Mouse (Mus musculus) embryo, embryonic 11 days (tissue): ENCODE data around the gene Gpr152.
"Not testable (repeated sequence)": the region's sequence is repeated elsewhere in the genome, so short reads cannot be mapped to it uniquely, and the experiment has no call there.

Source experiments
- DNase-seq: peaks from one replicate; pipeline ENCODE4 v3.0.0-alpha.2; 2015

The Gpr152 gene

DNA sequence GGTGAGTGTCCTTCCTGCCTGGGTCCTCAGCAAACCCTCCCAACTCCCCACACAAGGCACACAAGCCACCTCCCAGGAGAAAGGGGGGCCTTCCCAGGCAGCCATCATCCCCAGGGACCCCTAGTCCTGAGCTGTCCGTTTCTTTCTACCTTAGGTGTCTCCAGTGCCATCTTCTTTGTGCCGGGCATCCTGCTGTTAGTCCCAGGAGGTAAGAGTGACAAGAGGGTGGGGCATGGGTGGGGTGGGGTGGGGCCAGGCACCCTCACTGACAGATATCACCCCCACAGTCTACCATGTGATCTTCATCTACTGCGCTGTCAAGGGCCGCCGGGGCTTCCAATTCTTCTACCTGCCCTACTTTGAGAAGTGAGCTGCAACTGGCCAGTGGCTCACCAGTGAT lies 8.5 kb upstream of the Gpr152 start:
- DNase-seq, result no peak

DNA sequence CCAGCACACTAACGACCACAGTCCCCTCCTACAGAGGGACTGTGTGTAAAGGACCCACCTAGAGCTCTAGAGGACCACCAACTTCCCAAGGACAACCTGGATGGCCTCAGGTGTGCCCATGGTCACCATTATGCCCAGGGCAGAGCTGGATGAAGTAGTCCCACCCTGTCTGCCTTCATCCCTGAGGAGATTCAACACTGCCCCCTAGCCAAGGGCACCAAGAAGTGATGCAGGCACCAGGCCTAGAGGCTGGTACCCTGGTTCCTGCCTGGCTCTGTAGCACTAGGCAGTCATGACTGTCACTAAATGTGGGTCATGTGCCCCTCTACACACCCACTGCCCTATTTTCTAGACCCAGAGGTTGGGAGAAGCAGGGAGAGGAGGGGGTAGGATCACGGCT lies 7.8 kb upstream of the Gpr152 start:
- DNase-seq, result no peak

- no peak for DNase-seq
These were observed 5.2 kb upstream of the Gpr152 start for GRCm38 (mm10) chr19:4134354-4134753.

DNA sequence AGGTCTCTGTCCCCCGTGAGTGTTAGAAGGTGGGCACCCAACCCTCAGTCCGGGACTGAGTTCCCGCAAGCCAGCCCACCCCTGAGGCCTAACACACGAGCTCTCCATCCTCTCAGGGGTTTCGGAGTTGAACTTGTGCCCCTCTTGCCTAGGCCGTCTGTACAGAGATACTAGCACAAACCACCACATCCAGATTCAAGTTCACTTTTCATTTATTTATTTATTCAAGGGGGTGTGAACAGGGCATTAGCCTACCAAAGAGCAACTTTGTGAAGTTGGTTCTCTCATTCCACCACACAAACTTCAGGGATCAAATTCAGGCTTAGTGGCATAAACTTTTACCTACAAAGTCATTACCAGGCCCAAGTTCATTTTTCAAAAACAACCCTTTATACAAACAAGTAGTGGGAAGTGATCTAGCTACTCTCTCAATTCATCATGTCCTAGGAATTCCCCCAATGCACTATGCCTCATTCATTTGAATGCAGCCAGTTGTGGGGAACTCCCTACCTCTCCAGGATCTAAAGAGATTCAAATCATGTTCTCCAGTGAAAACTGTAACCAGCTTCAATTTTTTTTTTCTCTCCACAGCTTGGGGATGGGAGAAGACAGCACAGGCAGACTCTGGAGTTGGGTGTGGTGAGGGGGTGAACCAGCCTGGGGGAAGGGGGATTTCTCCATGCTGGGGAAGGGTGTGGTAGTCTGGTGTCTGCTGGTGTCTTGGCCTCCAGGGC lies 4.2 kb upstream of the Gpr152 start:
- DNase-seq, result not testable (repeated sequence)

DNA sequence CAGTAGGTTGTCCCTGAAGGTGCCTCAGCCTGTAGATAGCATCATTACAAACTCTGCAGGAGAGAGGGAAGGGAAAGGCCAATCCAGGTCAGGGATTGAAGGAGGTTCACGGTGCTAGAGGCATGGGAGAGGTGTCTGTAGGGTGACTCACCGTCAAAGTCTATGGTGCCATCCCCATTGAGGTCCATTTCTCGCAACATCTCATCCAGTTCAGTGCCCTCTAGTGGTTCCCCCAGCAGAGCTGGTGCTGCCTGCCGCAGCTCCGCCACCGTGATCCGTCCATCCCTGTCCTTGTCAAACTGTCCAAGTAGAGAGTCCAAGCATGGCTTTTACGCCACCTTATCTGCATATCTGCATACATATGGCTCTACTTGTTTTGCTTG lies 3.6 kb upstream of the Gpr152 start:
- not testable (repeated sequence) for DNase-seq

DNA sequence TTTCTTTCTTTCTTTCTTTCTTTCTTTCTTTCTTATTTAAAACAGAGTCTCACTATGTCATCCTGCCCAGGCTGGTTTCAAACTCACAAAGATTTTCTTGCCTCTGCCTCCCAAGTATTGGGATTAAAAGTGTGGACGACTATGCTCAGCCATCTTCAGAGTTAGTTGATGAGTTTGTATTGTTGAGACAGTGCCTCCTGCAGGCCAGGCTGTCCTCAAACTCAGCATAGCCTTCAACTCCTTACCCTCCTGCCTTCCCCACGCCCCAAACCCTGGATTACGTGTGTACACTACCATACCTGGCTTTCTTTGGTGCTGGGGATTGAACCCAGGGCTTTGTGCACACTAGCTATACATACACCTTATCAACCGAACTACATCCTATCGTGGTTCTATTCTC lies 3.1 kb upstream of the Gpr152 start:
- DNase-seq, result no peak

DNA sequence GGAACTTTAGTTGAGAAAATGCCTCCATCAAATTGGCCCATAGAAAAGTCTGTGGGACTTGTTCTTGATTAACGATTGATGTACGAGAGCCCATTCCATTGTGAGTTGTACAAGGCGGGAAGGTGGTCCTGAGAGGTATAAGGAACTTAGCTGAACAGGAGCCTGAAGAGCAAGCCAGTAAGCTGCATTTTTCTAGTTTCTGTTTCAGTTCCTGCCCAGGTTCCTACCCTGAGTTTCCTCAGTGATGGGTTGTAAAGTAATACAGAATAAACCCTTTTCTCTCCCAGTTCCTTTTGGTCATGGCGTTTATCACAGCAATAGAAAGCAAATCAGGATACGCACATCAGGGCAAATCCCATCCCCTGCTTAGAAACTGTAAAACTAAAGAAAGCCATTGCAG lies 1.7 kb upstream of the Gpr152 start:
- DNase-seq, result no peak

GRCm38 (mm10) chr19:4140147-4140546 lies 560 bp downstream of the Gpr152 start:
- no peak for DNase-seq

- no peak for DNase-seq
These were observed 3.0 kb downstream of the Gpr152 start for GRCm38 (mm10) chr19:4142416-4143173.

- DNase-seq, result no peak
These were observed 4.2 kb downstream of the Gpr152 start, which contains the start of gene Cabp4 for GRCm38 (mm10) chr19:4143759-4144268. TSS of gene Cabp4 (minus strand) at chr19:4144033.

DNA sequence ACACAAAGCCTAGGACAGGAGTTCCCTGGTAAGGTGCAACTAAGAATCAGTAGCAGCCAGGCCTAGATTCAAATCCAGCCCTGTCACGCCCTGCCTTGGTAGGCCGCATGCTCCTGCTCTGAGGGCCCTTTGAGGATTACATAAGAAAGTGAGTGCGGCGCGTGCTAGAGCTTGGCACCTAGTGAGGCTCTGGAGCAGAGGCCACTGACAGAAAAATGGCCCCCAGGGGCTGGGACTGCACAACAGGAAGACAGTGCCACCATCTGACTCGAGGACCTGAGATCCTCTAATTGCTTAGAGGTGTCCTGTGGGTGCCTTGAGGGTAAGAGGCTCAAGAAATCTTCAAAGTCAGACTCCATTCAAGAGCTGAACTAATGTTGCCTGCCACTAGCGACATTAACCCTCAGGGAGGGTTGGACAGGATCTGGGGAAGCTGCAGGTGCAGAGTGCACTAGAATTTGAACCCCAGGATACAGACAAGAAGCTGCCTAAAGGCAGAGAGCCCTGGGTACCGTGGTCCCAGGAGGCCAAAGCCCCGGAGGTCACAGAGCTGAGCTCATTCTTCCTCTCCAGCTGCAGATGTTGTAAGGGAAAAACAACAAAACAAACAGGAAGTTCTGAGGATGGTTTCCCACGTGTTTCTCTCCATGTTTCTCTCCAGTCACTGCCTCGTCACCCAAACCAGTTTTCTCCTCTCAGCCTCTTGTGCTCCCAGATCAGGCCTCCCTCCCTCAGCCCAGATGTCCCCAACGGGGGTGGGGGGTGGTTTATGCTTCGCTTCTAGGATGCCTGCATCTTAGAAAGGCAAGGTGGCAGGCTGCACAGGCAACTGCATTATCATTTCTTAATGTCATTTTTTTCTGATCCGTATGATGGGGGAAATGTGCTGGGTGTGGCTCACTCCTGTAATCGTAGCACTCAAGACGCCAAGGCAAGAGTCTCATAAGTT lies 5.2 kb downstream of the Gpr152 start:
- DNase-seq, result no peak

DNA sequence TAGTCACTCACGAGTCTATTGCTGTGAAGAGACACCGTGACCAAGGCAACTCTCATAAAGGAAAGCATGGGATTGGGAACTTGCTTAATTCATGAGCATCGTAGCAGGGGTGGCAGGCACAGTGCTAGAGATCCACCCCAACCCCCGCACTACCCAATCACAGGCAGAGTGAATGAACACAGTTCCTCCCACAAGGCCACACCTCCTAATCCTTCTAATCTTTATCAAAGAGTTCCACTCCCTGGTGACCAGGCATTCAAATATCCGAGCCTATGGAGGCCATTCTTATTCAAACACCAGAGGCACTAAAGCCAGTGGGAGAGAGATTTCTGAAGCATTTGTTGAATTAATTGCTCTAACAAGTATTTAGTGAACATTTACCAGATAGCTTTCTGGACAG lies 6.3 kb downstream of the Gpr152 start:
- no peak for DNase-seq

GRCm38 (mm10) chr19:4146366-4147021 lies 6.9 kb downstream of the Gpr152 start:
- no peak for DNase-seq

DNA sequence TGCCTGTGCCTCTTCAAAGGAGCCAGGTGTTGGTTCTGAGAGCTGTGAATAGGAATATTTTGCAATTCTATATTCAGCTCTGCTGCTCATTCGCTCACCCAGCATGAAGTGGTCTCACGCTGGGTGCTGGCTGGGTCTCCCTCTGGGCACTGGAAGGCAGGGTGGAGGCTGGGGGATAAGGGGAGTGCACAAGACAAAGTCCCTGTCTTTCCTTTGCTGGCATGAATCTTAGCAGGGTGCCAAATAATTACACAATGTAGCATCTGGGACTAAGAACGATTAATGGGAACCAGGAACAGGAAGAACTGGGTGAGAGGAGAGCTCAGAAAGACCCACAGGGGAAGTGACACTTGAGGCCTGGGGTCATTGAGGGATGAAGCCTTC lies 7.4 kb downstream of the Gpr152 start:
- no peak for DNase-seq

GRCm38 (mm10) chr19:4147782-4148490 lies 8.3 kb downstream of the Gpr152 start:
- DNase-seq, result no peak

DNA sequence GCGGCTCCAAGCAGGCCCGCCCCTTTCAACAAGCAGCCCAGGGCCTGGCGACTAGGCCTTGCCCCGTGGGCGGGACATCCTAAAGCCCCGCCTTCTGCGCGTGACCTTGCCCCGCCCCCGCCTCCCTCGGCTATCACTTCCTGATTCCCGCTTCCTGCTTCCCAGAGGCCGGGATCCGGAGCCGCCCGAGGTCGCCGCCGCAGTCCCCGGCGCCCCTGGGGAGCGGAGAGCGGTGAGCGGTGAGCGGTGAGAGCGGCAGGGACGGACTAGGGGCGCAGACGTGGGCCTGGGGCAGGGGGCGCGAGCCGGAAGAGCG lies 8.9 kb downstream of the Gpr152 start, which contains the start of gene Coro1b:
Gene Coro1b (plus strand): TSS at position 129 of the 316 bp plus-strand sequence.
- DNase-seq, result peak; percentile 96

DNA sequence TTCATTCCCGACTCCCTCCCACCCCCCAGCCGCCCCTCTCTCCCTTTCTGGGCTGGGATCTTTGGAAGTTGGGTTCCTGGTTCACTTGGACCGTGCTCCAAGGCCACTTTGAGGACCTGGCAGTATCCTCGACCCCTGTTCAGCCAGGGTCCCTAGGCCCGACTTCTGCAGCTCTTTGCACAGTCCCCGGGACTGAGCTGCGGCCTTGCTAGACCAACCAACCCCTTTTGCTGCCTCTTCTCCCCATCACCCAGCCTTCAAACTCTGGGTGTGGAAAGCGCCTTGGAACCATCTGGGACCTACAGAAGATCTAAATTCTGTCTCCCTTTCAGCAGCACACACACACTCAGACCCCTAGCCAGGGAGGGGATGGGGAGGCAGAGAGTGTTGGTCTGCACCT lies 9.2 kb downstream of the Gpr152 start:
- DNase-seq, result no peak

- no peak for DNase-seq
These were observed 9.7 kb downstream of the Gpr152 start for GRCm38 (mm10) chr19:4149283-4149682.

DNA sequence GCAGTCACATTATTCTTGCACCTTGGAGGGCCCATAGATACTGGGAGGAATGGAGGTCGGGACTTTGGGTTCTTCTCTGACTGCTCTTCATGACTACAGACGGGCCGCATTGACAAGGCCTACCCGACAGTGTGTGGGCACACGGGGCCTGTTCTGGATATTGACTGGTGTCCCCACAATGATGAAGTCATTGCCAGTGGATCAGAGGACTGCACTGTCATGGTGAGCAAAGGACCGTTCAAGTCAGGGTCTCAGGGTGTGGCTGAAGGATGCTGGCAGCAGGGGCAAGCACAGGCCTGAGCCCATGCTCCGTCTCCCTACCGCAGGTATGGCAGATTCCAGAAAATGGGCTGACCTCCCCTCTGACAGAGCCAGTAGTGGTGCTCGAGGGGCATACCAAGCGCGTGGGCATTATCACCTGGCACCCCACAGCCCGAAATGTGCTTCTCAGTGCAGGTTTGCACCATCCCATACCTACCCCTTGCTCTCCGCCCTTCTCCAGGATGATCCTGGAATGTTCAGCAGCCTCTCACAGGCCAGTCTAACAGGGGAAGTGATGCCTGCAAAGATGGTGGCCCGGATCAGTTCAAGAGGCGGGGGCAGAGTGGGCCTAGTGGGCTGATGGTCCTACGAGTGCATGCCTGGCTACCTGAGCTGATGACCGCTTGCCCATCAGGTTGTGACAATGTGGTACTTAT lies 10.3 kb downstream of the Gpr152 start:
- no peak for DNase-seq

GRCm38 (mm10) chr19:4150567-4151487 lies 11.2 kb downstream of the Gpr152 start:
- no peak for DNase-seq
